Mouse (Mus musculus): Measurements from ENCODE around the gene Scgb1b18. TPM values are rescaled to one million over a fixed set of nuclear protein-coding genes. Genes with fewer than 3 reads are reported as not detected.

Scgb1b18 gene
- not detected in 2 replicates for polyA plus RNA-seq (2012; rRNA removed)

DNA sequence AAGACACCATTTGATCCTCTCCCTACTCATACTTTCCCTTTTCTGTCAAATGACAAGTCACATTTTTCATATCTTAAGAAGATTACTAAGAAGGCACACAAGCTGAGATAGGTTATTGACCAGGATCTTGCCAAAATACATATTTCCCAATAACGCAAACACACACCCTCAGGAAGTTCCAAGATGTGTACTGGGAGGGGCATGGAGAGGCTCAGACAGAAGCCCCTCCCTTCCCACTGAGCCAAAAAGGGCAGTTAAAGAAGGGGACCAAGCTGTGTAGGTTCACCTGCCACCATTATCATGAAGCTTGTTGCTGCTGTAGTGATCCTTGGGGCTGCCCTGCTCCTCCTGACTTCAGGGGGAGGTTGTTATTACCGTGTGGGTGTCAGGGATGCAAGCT is at the start of gene Scgb1b18:
Gene Scgb1b18 (plus strand): TSS at position 301 of the 400 bp plus-strand sequence.

DNA sequence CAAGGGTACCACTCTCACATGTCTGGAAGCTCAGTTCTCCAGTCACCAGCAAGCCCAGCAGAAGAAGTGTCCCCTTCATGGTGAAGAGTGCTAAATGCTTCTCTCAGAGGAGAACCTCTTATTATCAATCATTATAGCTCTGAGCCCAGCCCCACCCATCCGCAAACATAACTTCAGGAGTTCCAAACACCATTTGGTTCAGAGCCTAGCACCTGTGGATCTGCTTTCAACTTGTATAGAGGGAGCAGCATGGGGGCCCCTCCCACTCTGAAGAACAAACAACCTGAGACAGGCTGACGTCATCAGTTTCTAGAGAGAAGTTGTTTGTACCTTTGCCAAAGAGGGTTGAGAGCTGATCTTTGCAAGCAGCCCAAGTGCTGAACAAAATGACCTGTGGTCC is 11.6 kb upstream of the Scgb1b18 start, which contains the start of gene Scgb2b18:
Gene Scgb2b18 (minus strand): TSS at position 101 of the 400 bp plus-strand sequence.

Other genes with a start within 250 kb of the Scgb1b18 start
- not detected in 2 replicates for gene Scgb2b17, start 129.0 kb upstream of the Scgb1b18 start, polyA plus RNA-seq (2012; rRNA removed)
- gene Scgb1b17, start 122.1 kb upstream of the Scgb1b18 start, polyA plus RNA-seq (2012; rRNA removed), result not detected in 2 replicates
- gene Scgb2b18, start 11.7 kb upstream of the Scgb1b18 start, polyA plus RNA-seq (2012; rRNA removed), result not detected in 2 replicates
- not detected in 2 replicates for gene Scgb2b19, start 94.8 kb downstream of the Scgb1b18 start, polyA plus RNA-seq (2012; rRNA removed)
- not detected in 2 replicates for gene Scgb1b19, start 101.7 kb downstream of the Scgb1b18 start, polyA plus RNA-seq (2012; rRNA removed)
- not detected in 2 replicates for gene Scgb2b20, start 180.8 kb downstream of the Scgb1b18 start, polyA plus RNA-seq (2012; rRNA removed)
- not detected in 2 replicates for gene Scgb1b20, start 187.7 kb downstream of the Scgb1b18 start, polyA plus RNA-seq (2012; rRNA removed)